Mouse (Mus musculus) neural tube, embryonic 11.5 days (tissue): ENCODE results near the gene C9orf72. TPM values are rescaled to one million over a fixed set of nuclear protein-coding genes. Genes with fewer than 3 reads are reported as not detected.
A peak's percentile ranks its signal among the peaks of the same experiment; 100 is the strongest.
"Not testable (repeated sequence)": the region's sequence is repeated elsewhere in the genome, so short reads cannot be mapped to it uniquely, and the experiment has no call there.

Experiments used
- ATAC-seq: fragments of 200-750 bp; cut with Nextera tagmentation; 2 replicates; pipeline ENCODE4 v1.8.0; 2017; ENCODE audit warnings: moderate number of reproducible peaks, mild to moderate bottlenecking, moderate TSS enrichment, moderate library complexity; ENCODE audit not compliant: insufficient read depth, low FRiP score, low TSS enrichment
- DNase-seq: peaks from one replicate; pipeline ENCODE4 v3.0.0-alpha.2; 2015; ENCODE audit warnings: low spot score
- H3K27ac ChIP-seq: fragments of 300-500 bp; sonication (generic); 2 replicates; pipeline ENCODE4 v1.5.1; 2014; ENCODE audit warnings: low read depth, mild to moderate bottlenecking, low read length
- H3K27me3 ChIP-seq: fragments of 300-500 bp; sonication (generic); 2 replicates; pipeline ENCODE4 v1.6.1; 2014; ENCODE audit warnings: mild to moderate bottlenecking, low read length, mixed read lengths; ENCODE audit not compliant: control insufficient read depth, insufficient read depth
- H3K36me3 ChIP-seq: fragments of 300-500 bp; sonication (generic); 2 replicates; pipeline ENCODE4 v1.6.1; 2014; ENCODE audit warnings: mild to moderate bottlenecking, low read length, moderate library complexity, mixed read lengths; ENCODE audit not compliant: control insufficient read depth, insufficient read depth
- H3K4me1 ChIP-seq: fragments of 300-500 bp; sonication (generic); 2 replicates; pipeline ENCODE4 v1.6.1; 2014; ENCODE audit warnings: low read length, mixed read lengths; ENCODE audit not compliant: control insufficient read depth, insufficient read depth
- H3K4me2 ChIP-seq: fragments of 300-500 bp; sonication (generic); 2 replicates; pipeline ENCODE4 v1.6.1; 2014; ENCODE audit warnings: low read depth, mild to moderate bottlenecking, moderate library complexity
- H3K4me3 ChIP-seq: fragments of 300-500 bp; sonication (generic); 2 replicates; pipeline ENCODE4 v1.5.1; 2014; ENCODE audit warnings: low read depth, low read length
- H3K9ac ChIP-seq: fragments of 300-500 bp; sonication (generic); 2 replicates; pipeline ENCODE4 v1.6.1; 2014; ENCODE audit warnings: mild to moderate bottlenecking, low read length
- H3K9me3 ChIP-seq: fragments of 300-500 bp; sonication (generic); 2 replicates; pipeline ENCODE4 v1.6.1; 2016; ENCODE audit warnings: low read length; ENCODE audit not compliant: control insufficient read depth
- WGBS: fragments of 180-500 bp; shearing (Covaris S2); extraction: QIAGEN DNeasy Blood & Tissue Kit; methylation state at CpG from one replicate; pipeline ENCODE4 v1.1.7; 2014; 5-methylcytosine and 5-hydroxymethylcytosine counted together
- polyA plus RNA-seq: library from polyadenylated mRNA; unstranded; fragments of >200 nt; fragmentation: Nextera tagmentation; extraction: Ambion mirVana; gene quantifications from 2 replicates; pipeline ENCODE4 v1.2.1, GENCODE M21; 2014

Gene C9orf72
- 29.7 and 31.8 TPM in 2 replicates for polyA plus RNA-seq

- Histone ChIP-seq H3K9ac (peak within 1 kb of the TSS; percentile 81), H3K4me2 (peak within 1 kb of the TSS; percentile 81), H3K36me3 (no peaks in the 10 kb centered on the region), H3K4me1 (no peaks in the 10 kb centered on the region), H3K27ac (peak within 1 kb of the TSS; percentile 62; the same call in 1 of the 2 replicates), H3K9me3 (no peaks in the 10 kb centered on the region), H3K27me3 (no peaks in the 10 kb centered on the region), H3K4me3 (peak within 1 kb of the TSS; percentile 87)
- DNase-seq (peak; percentile 92), ATAC-seq (peak; percentile 97)
- under 1% methylated on average over 42 of the region's 51 CpGs for WGBS
Observed at GRCm38 (mm10) chr4:35225734-35226495, at the start of gene C9orf72. Gene C9orf72 (minus strand): TSS chr4:35226175.

DNA sequence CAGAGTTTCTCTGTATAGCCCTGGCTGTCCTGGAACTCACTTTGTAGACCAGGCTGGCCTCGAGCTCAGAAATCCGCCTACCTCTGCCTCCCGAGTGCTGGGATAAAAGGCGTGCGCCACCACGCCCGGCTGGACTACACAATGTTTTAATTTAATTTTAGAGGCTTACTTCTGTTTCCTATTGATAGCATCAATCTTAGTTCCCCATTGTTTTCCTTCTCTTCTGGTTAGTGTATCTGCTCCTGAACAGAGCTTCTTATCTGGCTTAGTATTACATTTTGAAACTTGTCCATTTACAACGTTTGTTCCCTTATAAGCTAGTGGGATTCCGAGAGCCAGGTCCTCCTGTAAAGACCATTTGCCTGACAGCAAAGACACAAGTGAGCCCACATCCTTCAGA is 33.0 kb upstream of the C9orf72 start:
- Histone ChIP-seq H3K9me3 (no peaks in the 10 kb centered on the region), H3K27me3 (no peaks in the 10 kb centered on the region), H3K4me2 (no peak overlapping the region), H3K4me1 (no peaks in the 10 kb centered on the region), H3K9ac (no peak overlapping the region), H3K36me3 (no peaks in the 10 kb centered on the region), H3K4me3 (no peak overlapping the region), H3K27ac (no peak overlapping the region)
- WGBS = 78% methylated on average over 9 of the region's 9 CpGs
- DNase-seq (no peak), ATAC-seq (no peak)

DNA sequence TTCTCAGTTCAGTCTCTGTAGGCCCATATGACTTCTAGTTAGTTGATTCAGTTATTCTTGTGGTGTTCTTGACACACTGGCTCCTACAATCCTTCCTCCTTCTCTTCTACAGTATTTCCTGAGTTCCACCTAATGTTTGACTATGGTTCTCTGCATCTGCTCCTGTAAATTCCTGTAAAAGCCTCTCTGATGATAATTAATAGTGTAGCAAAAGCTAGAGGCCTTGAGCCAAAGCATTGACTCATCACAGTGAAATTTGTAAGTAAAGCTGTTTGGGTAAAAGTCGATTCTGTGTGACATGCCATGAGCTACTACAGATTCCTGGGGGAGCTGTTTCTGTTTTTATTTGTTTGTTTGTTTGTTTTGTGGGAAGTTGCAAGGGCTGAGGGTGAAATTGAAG is 18.0 kb upstream of the C9orf72 start:
- no peak overlapping the region for H3K4me3 ChIP-seq
- 86% methylated on average over 1 of the region's 1 CpGs for WGBS
- H3K27ac ChIP-seq = no peak overlapping the region
- H3K4me1 ChIP-seq = no peaks in the 10 kb centered on the region
- DNase-seq = no peak
- H3K27me3 ChIP-seq = no peaks in the 10 kb centered on the region
- no peaks in the 10 kb centered on the region for H3K9me3 ChIP-seq
- no peak overlapping the region for H3K9ac ChIP-seq
- H3K36me3 ChIP-seq = no peaks in the 10 kb centered on the region
- no peak overlapping the region for H3K4me2 ChIP-seq
- ATAC-seq = no peak

DNA sequence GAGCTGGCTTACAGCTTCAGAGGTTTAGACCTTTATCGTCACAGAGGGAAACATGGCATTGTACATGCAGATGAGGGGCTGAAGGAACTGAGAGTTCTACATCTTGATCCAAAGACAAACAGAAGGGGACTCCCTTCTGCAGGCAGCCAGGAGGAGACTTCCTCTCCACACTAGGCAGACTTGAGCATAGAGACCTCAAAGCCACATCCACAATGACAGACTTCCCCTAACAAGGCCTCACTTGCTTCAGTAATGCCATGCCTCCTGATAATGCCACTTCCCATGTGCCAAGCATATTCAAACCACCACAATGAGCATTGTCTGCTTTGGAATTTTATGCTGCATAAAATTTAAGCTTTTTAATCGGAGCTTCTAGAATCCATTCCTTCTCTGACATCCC is 15.8 kb upstream of the C9orf72 start:
- H3K4me1 ChIP-seq = no peaks in the 10 kb centered on the region
- no peak overlapping the region for H3K4me3 ChIP-seq
- H3K27me3 ChIP-seq = no peaks in the 10 kb centered on the region
- no peak overlapping the region for H3K4me2 ChIP-seq
- WGBS = 90% methylated on average over 2 of the region's 2 CpGs
- ATAC-seq (no peak), DNase-seq (no peak)
- no peaks in the 10 kb centered on the region for H3K9me3 ChIP-seq
- H3K27ac ChIP-seq = no peak overlapping the region
- no peaks in the 10 kb centered on the region for H3K36me3 ChIP-seq
- H3K9ac ChIP-seq = no peak overlapping the region

GRCm38 (mm10) chr4:35238696-35239095 is 12.7 kb upstream of the C9orf72 start:
- Histone ChIP-seq H3K27ac (no peak overlapping the region), H3K4me2 (no peak overlapping the region), H3K36me3 (no peaks in the 10 kb centered on the region), H3K4me1 (no peaks in the 10 kb centered on the region), H3K9me3 (no peaks in the 10 kb centered on the region), H3K9ac (no peak overlapping the region), H3K4me3 (no peak overlapping the region), H3K27me3 (no peaks in the 10 kb centered on the region)
- ATAC-seq (no peak), DNase-seq (no peak)
- WGBS = 86% methylated on average over 4 of the region's 4 CpGs

GRCm38 (mm10) chr4:35238240-35238639 is 12.3 kb upstream of the C9orf72 start:
- H3K9ac ChIP-seq, ATAC-seq, H3K36me3 ChIP-seq, H3K4me1 ChIP-seq, H3K9me3 ChIP-seq, H3K4me3 ChIP-seq, DNase-seq, H3K27ac ChIP-seq, H3K27me3 ChIP-seq, H3K4me2 ChIP-seq: not testable (repeated sequence)
- WGBS = 89% methylated on average over 3 of the region's 3 CpGs

GRCm38 (mm10) chr4:35236313-35236712 is 10.3 kb upstream of the C9orf72 start:
- Histone ChIP-seq H3K4me2 (no peak overlapping the region), H3K36me3 (no peaks in the 10 kb centered on the region)
- 97% methylated on average over 2 of the region's 2 CpGs for WGBS

GRCm38 (mm10) chr4:35228260-35228659 is 2.3 kb upstream of the C9orf72 start:
- no peak for ATAC-seq
- H3K9me3 ChIP-seq = no peaks in the 10 kb centered on the region
- H3K9ac ChIP-seq = no peak overlapping the region
- no peak overlapping the region for H3K4me2 ChIP-seq
- H3K4me3 ChIP-seq = no peak overlapping the region
- no peaks in the 10 kb centered on the region for H3K36me3 ChIP-seq
- no peak for DNase-seq
- H3K27me3 ChIP-seq = no peaks in the 10 kb centered on the region
- WGBS = 79% methylated on average over 4 of the region's 4 CpGs
- no peak overlapping the region for H3K27ac ChIP-seq
- no peaks in the 10 kb centered on the region for H3K4me1 ChIP-seq

More at GRCm38 (mm10) chr4:35236313-35236712, 10.3 kb upstream of the C9orf72 start:
- no peak overlapping the region for H3K4me3 ChIP-seq
- H3K9me3 ChIP-seq = no peaks in the 10 kb centered on the region
- H3K27ac ChIP-seq = no peak overlapping the region
- H3K9ac ChIP-seq = no peak overlapping the region
- no peaks in the 10 kb centered on the region for H3K27me3 ChIP-seq
- DNase-seq (no peak), ATAC-seq (no peak)
- H3K4me1 ChIP-seq = no peaks in the 10 kb centered on the region

- Histone ChIP-seq H3K4me1 (no peaks in the 10 kb centered on the region), H3K27me3 (no peaks in the 10 kb centered on the region), H3K4me3 (peak overlapping the region; percentile 87), H3K9ac (peak overlapping the region; percentile 50), H3K4me2 (peak overlapping the region; percentile 81), H3K27ac (no peak overlapping the region), H3K9me3 (no peaks in the 10 kb centered on the region), H3K36me3 (no peaks in the 10 kb centered on the region)
- WGBS = 21% methylated on average over 9 of the region's 9 CpGs
- ATAC-seq (no peak; the same call in 1 of the 2 replicates), DNase-seq (no peak)
Observed at GRCm38 (mm10) chr4:35226496-35226992, 569 bp upstream of the C9orf72 start.
